Comparison of ENCODE assay signal across 8 mouse cellular contexts in the genomic region with DNA sequence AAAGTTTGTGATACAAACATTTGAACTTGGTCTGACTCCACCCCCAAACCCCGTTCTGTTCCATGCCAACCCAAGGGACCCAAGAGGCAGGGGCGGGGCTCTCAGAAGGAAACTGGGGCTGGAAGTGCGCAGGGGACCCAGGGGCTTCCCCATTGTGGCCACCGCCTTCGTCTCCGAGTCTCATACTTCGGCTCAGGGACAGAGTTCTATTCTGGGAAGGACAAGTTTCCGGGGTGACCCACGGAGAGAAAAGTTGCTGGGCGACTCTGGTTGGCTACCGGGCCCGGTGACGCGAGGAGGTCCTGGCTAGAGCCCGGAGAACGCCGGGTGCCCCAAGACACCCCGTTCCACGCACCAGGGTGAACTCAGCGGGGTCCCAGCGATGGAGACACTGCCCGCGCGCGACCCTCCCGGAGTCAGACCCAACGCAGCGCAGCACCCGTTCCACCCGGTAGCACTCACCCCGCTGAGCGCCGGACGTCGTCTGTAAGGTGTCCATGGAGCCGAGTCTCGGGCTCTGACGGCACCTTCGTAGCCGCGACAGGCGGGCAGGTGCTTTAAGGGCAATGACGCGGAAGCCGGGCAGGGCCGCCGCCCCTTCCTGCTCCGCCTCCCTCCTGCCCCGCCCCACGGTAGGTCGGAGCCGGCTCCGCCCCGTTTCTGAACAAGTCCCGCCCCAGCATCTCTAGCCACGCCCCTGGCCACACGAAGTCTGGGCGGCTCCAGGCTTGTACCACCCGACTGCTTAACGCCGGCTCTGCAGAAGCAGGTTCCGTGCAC. TPM values are rescaled to one million over a fixed set of nuclear protein-coding genes. Genes with fewer than 3 reads are reported as not detected.
DNase-seq lines count a peak whose midpoint lies in the region; ATAC-seq and TF ChIP-seq lines count a peak whose summit lies in the region.

A gene (minus strand): TSS at position 536 of the 780 bp plus-strand sequence.

- peaks cover 13% of the 10 kb centered on the region for H3K4me1 ChIP-seq in bone marrow, adult 2 months (ENCODE audit: control insufficient read depth, insufficient read depth, low read length)
- peaks cover 24% of the 10 kb centered on the region for H3K4me1 ChIP-seq in embryonic fibroblast, embryonic 13.5 days (ENCODE audit: control insufficient read depth, insufficient read depth, low read length)
- peaks cover 54% of the 10 kb centered on the region for H3K4me1 ChIP-seq in heart, embryonic 13.5 days
- H3K4me1 ChIP-seq in kidney, postnatal 0 days (replicated peaks; ENCODE audit: insufficient read depth, low read length): peaks cover 27% of the 10 kb centered on the region
- peaks cover 33% of the 10 kb centered on the region for H3K4me1 ChIP-seq in lung, adult 2 months (ENCODE audit: control insufficient read depth, insufficient read depth, low read length)
- no peaks in the 10 kb centered on the region for H3K4me1 ChIP-seq in neural tube, embryonic 14.5 days (ENCODE audit: control insufficient read depth, insufficient read depth, low read length)

- WGBS in bone marrow, adult 2 months: under 1% methylated on average over 62 of the region's 62 CpGs
- WGBS in heart, embryonic 13.5 days: 1% methylated on average over 62 of the region's 62 CpGs
- 2% methylated on average over 56 of the region's 62 CpGs for WGBS in kidney, postnatal 0 days
- under 1% methylated on average over 62 of the region's 62 CpGs for WGBS in lung, adult 2 months
- WGBS in neural tube, embryonic 14.5 days: 1% methylated on average over 61 of the region's 62 CpGs

- peak; percentile 90 to 91 for DNase-seq in CD8-positive naive resting alpha-beta T cell, adult 2 months (ENCODE audit: low read depth in 2 of 2, low spot score in 2 of 2)
- peak; percentile 90 for DNase-seq in kidney, postnatal 0 days (ENCODE audit: low spot score)
- DNase-seq in lung, adult 2 months: peak; percentile 93
- peak; percentile 85 for DNase-seq in testis, postnatal 14 days (ENCODE audit: low spot score)

- H3K27ac ChIP-seq in bone marrow, adult 2 months (ENCODE audit: control insufficient read depth, insufficient read depth, low read depth, low read length, poor library complexity): peak within 1 kb of the TSS; percentile 99
- H3K27ac ChIP-seq in embryonic fibroblast, embryonic 13.5 days (ENCODE audit: insufficient read depth, low read length): peak within 1 kb of the TSS; percentile 16; the same call in 1 of the 2 replicates
- H3K27ac ChIP-seq in heart, embryonic 13.5 days (replicated peaks): no peak within 1 kb of the TSS; the same call in 1 of the 2 replicates
- H3K27ac ChIP-seq in kidney, postnatal 0 days: peak within 1 kb of the TSS; percentile 71
- H3K27ac ChIP-seq in neural tube, embryonic 14.5 days (ENCODE audit: low read depth, low read length): no peak within 1 kb of the TSS

- no peaks in the 10 kb centered on the region for H3K36me3 ChIP-seq in heart, embryonic 13.5 days
- H3K36me3 ChIP-seq in kidney, postnatal 0 days (ENCODE audit: insufficient read depth, low read length): no peaks in the 10 kb centered on the region
- H3K36me3 ChIP-seq in neural tube, embryonic 14.5 days (ENCODE audit: control insufficient read depth, insufficient read depth, low read length): no peaks in the 10 kb centered on the region

- H3K4me2 ChIP-seq in heart, embryonic 13.5 days: peak within 1 kb of the TSS; percentile 85
- peak within 1 kb of the TSS; percentile 98 for H3K4me2 ChIP-seq in kidney, postnatal 0 days (ENCODE audit: low read length)
- peak within 1 kb of the TSS; percentile 78 for H3K4me2 ChIP-seq in neural tube, embryonic 14.5 days (ENCODE audit: low read depth, low read length)

- 0 out of 2 replicates have a peak, but pooled peaks cover 3% of the 10 kb centered on the region for H3K27me3 ChIP-seq in heart, embryonic 13.5 days (replicated peaks)
- H3K27me3 ChIP-seq in kidney, postnatal 0 days (ENCODE audit: insufficient read depth, low read length): no peaks in the 10 kb centered on the region
- H3K27me3 ChIP-seq in neural tube, embryonic 14.5 days (ENCODE audit: control insufficient read depth, insufficient read depth, low read length): 0 out of 2 replicates have a peak, but pooled peaks cover 5% of the 10 kb centered on the region

- peak within 1 kb of the TSS; percentile 80 for H3K9ac ChIP-seq in heart, embryonic 13.5 days
- peak within 1 kb of the TSS; percentile 68 for H3K9ac ChIP-seq in kidney, postnatal 0 days (ENCODE audit: low read depth, low read length)
- peak within 1 kb of the TSS; percentile 41 for H3K9ac ChIP-seq in neural tube, embryonic 14.5 days (replicated peaks; ENCODE audit: low read depth, low read length)

- ATAC-seq in heart, embryonic 13.5 days (ENCODE audit: extremely low read depth, insufficient number of reproducible peaks, low FRiP score, low TSS enrichment): peak; percentile 88
- ATAC-seq in kidney, postnatal 0 days (replicated peaks; ENCODE audit: low FRiP score, low read depth): peak; percentile 90
- ATAC-seq in neural tube, embryonic 14.5 days (ENCODE audit: low read depth): peak; percentile 85

- H3K9me3 ChIP-seq in heart, embryonic 13.5 days: no peaks in the 10 kb centered on the region
- H3K9me3 ChIP-seq in kidney, postnatal 0 days (replicated peaks; ENCODE audit: low read length): no peaks in the 10 kb centered on the region
- no peaks in the 10 kb centered on the region for H3K9me3 ChIP-seq in neural tube, embryonic 14.5 days (ENCODE audit: control insufficient read depth, low read length)

- TF ChIP-seq POLR2A in bone marrow, adult 2 months (IDR thresholded peaks at IDR 0.05; ENCODE audit: borderline replicate concordance, control insufficient read depth, low read depth, low read length): peak; percentile 96
- TF ChIP-seq POLR2A in embryonic fibroblast, embryonic 13.5 days (IDR thresholded peaks at IDR 0.05; ENCODE audit: low read depth, low read length): peak; percentile 64
- peak; percentile 69; the same call in 1 of the 2 replicates for TF ChIP-seq POLR2A in lung, adult 2 months (IDR thresholded peaks at IDR 0.05; ENCODE audit: borderline replicate concordance, extremely low read depth, low read depth, low read length)

- no peak for TF ChIP-seq CTCF in bone marrow, adult 2 months (IDR thresholded peaks at IDR 0.05; ENCODE audit: control insufficient read depth, insufficient read depth, low read length)
- no peak for TF ChIP-seq CTCF in embryonic fibroblast, embryonic 13.5 days (IDR thresholded peaks at IDR 0.05; ENCODE audit: borderline replicate concordance, insufficient read depth, low read length)
- TF ChIP-seq CTCF in kidney, postnatal 0 days (IDR thresholded peaks at IDR 0.05; ENCODE audit: low read depth): no peak
- no peak for TF ChIP-seq CTCF in lung, adult 2 months (IDR thresholded peaks at IDR 0.05; ENCODE audit: insufficient read depth, low read length)

- H3K4me3 ChIP-seq in bone marrow, adult 2 months (replicated peaks; ENCODE audit: control insufficient read depth, low read depth, low read length): peak within 1 kb of the TSS; percentile 89
- peak within 1 kb of the TSS; percentile 70 for H3K4me3 ChIP-seq in embryonic fibroblast, embryonic 13.5 days (ENCODE audit: insufficient read depth, low read length)
- H3K4me3 ChIP-seq in heart, embryonic 13.5 days: peak within 1 kb of the TSS; percentile 69
- H3K4me3 ChIP-seq in kidney, postnatal 0 days (replicated peaks; ENCODE audit: low read depth, low read length): peak within 1 kb of the TSS; percentile 66
- H3K4me3 ChIP-seq in lung, adult 2 months (replicated peaks; ENCODE audit: extremely low read depth, low read depth, low read length): peak within 1 kb of the TSS; percentile 93
- peak within 1 kb of the TSS; percentile 55 for H3K4me3 ChIP-seq in neural tube, embryonic 14.5 days (ENCODE audit: low read depth, low read length)

RNA-seq across cellular contexts. Expression of the gene that starts here (rescaled TPM):
- polyA plus RNA-seq in bone marrow, adult 2 months (2011; ENCODE audit: insufficient read depth, insufficient read length, low replicate concordance, missing spikeins): 3.6 and 12.5 TPM in 2 replicates
- 6.0 and 8.9 TPM in 2 replicates for polyA plus RNA-seq in embryonic fibroblast, embryonic 13.5 days (2011; ENCODE audit: insufficient read length, low read depth, missing spikeins)
- polyA plus RNA-seq in heart, embryonic 13.5 days (2015; fragmentation: Nextera tagmentation; extraction: Ambion mirVana): 0.59 and 0.62 TPM in 2 replicates
- polyA plus RNA-seq in kidney, postnatal 0 days (2015; fragmentation: Nextera tagmentation; extraction: Ambion mirVana): 0.59 and 0.78 TPM in 2 replicates
- polyA plus RNA-seq in lung, adult 2 months (2012; rRNA removed): 11.9 and 13.9 TPM in 2 replicates
- polyA plus RNA-seq in neural tube, embryonic 14.5 days (2014; fragmentation: Nextera tagmentation; extraction: Ambion mirVana): 0.22 and 0.51 TPM in 2 replicates

Comparison
In these comparisons a context has a peak if more than half of its experiments do, and no peak if none do; other contexts are left out.
1. Peak in ATAC-seq, H3K4me3 ChIP-seq, H3K9ac ChIP-seq and H3K4me2 ChIP-seq in heart, embryonic 13.5 days; RNA of the gene not detected or under 1 TPM.
2. Peak in DNase-seq, ATAC-seq, H3K4me3 ChIP-seq, H3K27ac ChIP-seq, H3K9ac ChIP-seq and H3K4me2 ChIP-seq in kidney, postnatal 0 days; RNA of the gene not detected or under 1 TPM.
3. Peak in ATAC-seq, H3K4me3 ChIP-seq, H3K9ac ChIP-seq and H3K4me2 ChIP-seq in neural tube, embryonic 14.5 days; RNA of the gene not detected or under 1 TPM.
4. H3K27ac ChIP-seq: peak in bone marrow, adult 2 months (single experiment) and embryonic fibroblast, embryonic 13.5 days (single experiment); none in heart, embryonic 13.5 days (single experiment) and neural tube, embryonic 14.5 days (single experiment).
5. Peak in every context shown above with its lines, with median percentiles within 50 percentile points of each other: DNase-seq, H3K4me3 ChIP-seq, POLR2A ChIP-seq, ATAC-seq, H3K4me2 ChIP-seq and H3K9ac ChIP-seq.